Mouse (Mus musculus) ES-Bruce4 (cell line): ENCODE results near the gene Rbm38.

Experiments used
- CTCF ChIP-seq: IDR thresholded peaks from one replicate; pipeline ENCODE4 v1.8.1; 2011; ENCODE audit warnings: low read depth, low read length
- POLR2A ChIP-seq: IDR thresholded peaks from one replicate; pipeline ENCODE4 v1.8.1; 2011; ENCODE audit warnings: low read length; ENCODE audit not compliant: insufficient read depth

DNA sequence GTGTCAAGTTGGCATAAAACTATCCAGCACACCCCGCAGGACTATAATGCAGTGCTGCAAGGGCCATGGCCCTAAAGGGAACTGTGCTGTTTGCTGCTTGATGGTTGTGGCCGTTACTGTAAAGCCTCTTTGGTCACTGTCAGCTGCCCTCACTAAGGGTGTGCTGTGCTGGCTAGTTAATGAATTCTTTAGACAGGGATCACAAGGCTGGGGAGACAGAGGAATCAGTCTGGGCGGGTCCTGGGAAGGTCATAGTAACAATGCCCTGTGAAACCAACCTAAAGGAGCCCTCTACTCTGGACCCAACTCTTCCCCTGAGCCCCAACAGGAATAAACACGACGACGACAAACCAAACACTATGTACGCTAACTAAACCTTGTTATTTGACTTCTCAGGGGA, 21.8 kb upstream of the Rbm38 start:
- TF ChIP-seq CTCF (no peak), POLR2A (no peak)
